Mouse (Mus musculus) megakaryocyte, embryonic 14.5 days (primary cell): ENCODE measurements around the gene Sh3bgrl3. TPM values are rescaled to one million over a fixed set of nuclear protein-coding genes. Genes with fewer than 3 reads are reported as not detected.

Experiments
- H3K27me3 ChIP-seq: replicated peaks from 2 replicates; pipeline ENCODE3; 2012; ENCODE audit warnings: inconsistent platforms
- H3K36me3 ChIP-seq: replicated peaks from 2 replicates; pipeline ENCODE3; 2012; ENCODE audit warnings: low read length, inconsistent platforms, mixed read lengths
- H3K4me1 ChIP-seq: 2 replicates; pipeline ENCODE4 v1.6.1; 2012; ENCODE audit warnings: inconsistent platforms
- H3K4me3 ChIP-seq: replicated peaks from 2 replicates; pipeline ENCODE3; 2012; ENCODE audit warnings: moderate library complexity, mild to moderate bottlenecking, inconsistent platforms
- H3K9me3 ChIP-seq: 2 replicates; pipeline ENCODE4 v1.6.1; 2012; ENCODE audit warnings: inconsistent platforms
- FLI1 ChIP-seq: IDR thresholded peaks from 2 replicates; pipeline ENCODE4 v1.6.1; 2012; ENCODE audit warnings: low read length, inconsistent platforms, mixed read lengths
- GATA1 ChIP-seq: IDR thresholded peaks from 3 replicates; pipeline ENCODE4 v1.6.1; 2012; ENCODE audit warnings: mixed read lengths, low read length, inconsistent platforms, borderline replicate concordance
- polyA plus RNA-seq: library from polyadenylated mRNA; stranded (reverse); fragments of >175 nt; gene quantifications from 2 replicates; pipeline ENCODE4 v1.2.3, GENCODE M21; 2012; ENCODE audit warnings: low replicate concordance; ENCODE audit not compliant: insufficient read depth

The Sh3bgrl3 gene
- polyA plus RNA-seq, 1 experiment = 1,646 TPM

- Histone ChIP-seq H3K4me3 (peak overlapping the region; percentile 65), H3K9me3 (no peaks in the 10 kb centered on the region), H3K36me3 (peaks cover 50% of the 10 kb centered on the region), H3K27me3 (no peaks in the 10 kb centered on the region), H3K4me1 (peaks cover 100% of the 10 kb centered on the region)
- no peak for TF ChIP-seq FLI1
- TF ChIP-seq GATA1 = no peak
Observed at GRCm38 (mm10) chr4:134121571-134121970, 7.0 kb downstream of the Sh3bgrl3 start.

- H3K27me3 ChIP-seq = no peaks in the 10 kb centered on the region
- H3K4me1 ChIP-seq = peaks cover 100% of the 10 kb centered on the region
- no peaks in the 10 kb centered on the region for H3K9me3 ChIP-seq
- peaks cover 47% of the 10 kb centered on the region for H3K36me3 ChIP-seq
- H3K4me3 ChIP-seq = peak overlapping the region; percentile 46
- no peak for TF ChIP-seq FLI1
- no peak for TF ChIP-seq GATA1
Observed at GRCm38 (mm10) chr4:134120916-134121315, 7.7 kb downstream of the Sh3bgrl3 start.

GRCm38 (mm10) chr4:134120192-134120805, 8.3 kb downstream of the Sh3bgrl3 start:
- Histone ChIP-seq H3K9me3 (no peaks in the 10 kb centered on the region), H3K4me3 (peak overlapping the region; percentile 53), H3K27me3 (no peaks in the 10 kb centered on the region), H3K4me1 (peaks cover 100% of the 10 kb centered on the region), H3K36me3 (peaks cover 46% of the 10 kb centered on the region)
- TF ChIP-seq FLI1 (no peak), GATA1 (no peak)

- Histone ChIP-seq H3K4me1 (peaks cover 100% of the 10 kb centered on the region), H3K36me3 (peaks cover 44% of the 10 kb centered on the region), H3K4me3 (peak overlapping the region; percentile 69), H3K27me3 (no peaks in the 10 kb centered on the region), H3K9me3 (no peaks in the 10 kb centered on the region)
- TF ChIP-seq GATA1 (no peak), FLI1 (no peak)
Observed at GRCm38 (mm10) chr4:134119644-134120043, 8.9 kb downstream of the Sh3bgrl3 start.

- peak overlapping the region; percentile 69 for H3K4me3 ChIP-seq
- H3K27me3 ChIP-seq = no peaks in the 10 kb centered on the region
- no peaks in the 10 kb centered on the region for H3K9me3 ChIP-seq
- TF ChIP-seq FLI1 (no peak), GATA1 (no peak)
- peaks cover 42% of the 10 kb centered on the region for H3K36me3 ChIP-seq
- peaks cover 100% of the 10 kb centered on the region for H3K4me1 ChIP-seq
Observed at GRCm38 (mm10) chr4:134119042-134119441, 9.5 kb downstream of the Sh3bgrl3 start.

- H3K9me3 ChIP-seq = no peaks in the 10 kb centered on the region
Observed at GRCm38 (mm10) chr4:134118126-134118800, 10.3 kb downstream of the Sh3bgrl3 start.

GRCm38 (mm10) chr4:134117012-134117411, 11.6 kb downstream of the Sh3bgrl3 start:
- H3K36me3 ChIP-seq = peaks cover 40% of the 10 kb centered on the region
- no peak overlapping the region for H3K4me3 ChIP-seq
- H3K27me3 ChIP-seq = no peaks in the 10 kb centered on the region
- H3K9me3 ChIP-seq = no peaks in the 10 kb centered on the region
- TF ChIP-seq GATA1 (no peak), FLI1 (no peak)
- H3K4me1 ChIP-seq = peaks cover 100% of the 10 kb centered on the region

More at GRCm38 (mm10) chr4:134118126-134118800, 10.3 kb downstream of the Sh3bgrl3 start:
- H3K4me3 ChIP-seq = peak overlapping the region; percentile 68
- H3K27me3 ChIP-seq = no peaks in the 10 kb centered on the region
- peaks cover 100% of the 10 kb centered on the region for H3K4me1 ChIP-seq
- peaks cover 36% of the 10 kb centered on the region for H3K36me3 ChIP-seq
- TF ChIP-seq FLI1 (no peak), GATA1 (no peak)

GRCm38 (mm10) chr4:134116501-134116900, 12.1 kb downstream of the Sh3bgrl3 start:
- H3K4me1 ChIP-seq = peaks cover 100% of the 10 kb centered on the region
- H3K27me3 ChIP-seq = no peaks in the 10 kb centered on the region
- no peak for TF ChIP-seq FLI1
- no peak for TF ChIP-seq GATA1
- H3K4me3 ChIP-seq = no peak overlapping the region
- H3K36me3 ChIP-seq = peaks cover 44% of the 10 kb centered on the region
- H3K9me3 ChIP-seq = no peaks in the 10 kb centered on the region

GRCm38 (mm10) chr4:134115215-134116144, 13.1 kb downstream of the Sh3bgrl3 start:
- Histone ChIP-seq H3K9me3 (no peaks in the 10 kb centered on the region), H3K27me3 (no peaks in the 10 kb centered on the region), H3K4me1 (peaks cover 100% of the 10 kb centered on the region), H3K36me3 (peaks cover 46% of the 10 kb centered on the region), H3K4me3 (peak overlapping the region; percentile 15)
- TF ChIP-seq GATA1 (no peak), FLI1 (no peak)

- Histone ChIP-seq H3K9me3 (no peaks in the 10 kb centered on the region), H3K4me1 (peaks cover 100% of the 10 kb centered on the region), H3K36me3 (peaks cover 53% of the 10 kb centered on the region), H3K4me3 (peak overlapping the region; percentile 73), H3K27me3 (no peaks in the 10 kb centered on the region)
- TF ChIP-seq GATA1 (no peak), FLI1 (no peak)
Observed at GRCm38 (mm10) chr4:134114038-134114437, 14.6 kb downstream of the Sh3bgrl3 start.
